Mouse (Mus musculus) frontal cortex, postnatal 36 days (tissue): ENCODE measurements around the gene Mpp3.

Experiments used
- DNase-seq, 2 experiments: peaks; one replicate each; pipeline ENCODE4 v3.0.0; 2022; ENCODE audit warnings: low spot score in 2 of 2

The Mpp3 gene

DNA sequence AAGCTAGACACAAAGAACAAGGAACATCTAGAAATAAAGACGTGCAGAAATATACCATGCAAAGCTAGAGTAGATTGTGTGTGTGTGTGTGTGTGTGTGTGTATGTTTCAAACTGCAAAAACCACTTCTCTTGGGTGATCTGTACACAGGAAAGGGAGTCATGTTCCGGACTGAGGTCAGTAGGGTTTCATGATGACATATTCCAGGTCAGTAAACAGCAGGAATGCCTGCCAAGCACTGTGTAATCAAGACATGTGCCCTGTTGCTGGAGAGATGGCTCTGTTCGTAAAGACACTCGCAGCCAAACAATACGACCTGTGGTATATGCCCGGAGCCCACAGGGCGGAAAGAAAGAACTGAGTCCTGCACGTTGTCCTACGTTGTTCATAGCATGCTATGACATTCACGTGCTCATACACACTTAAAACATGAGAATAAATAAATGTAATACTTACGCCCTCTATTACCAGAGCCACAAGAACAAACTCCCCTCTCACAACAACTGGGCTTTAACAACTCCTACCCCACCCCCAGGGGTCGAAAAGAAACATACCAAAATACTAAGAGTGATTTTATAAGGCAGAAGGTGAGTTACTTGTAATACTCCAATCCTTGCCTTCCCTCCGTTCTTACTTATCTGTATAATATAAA is 11.4 kb upstream of the Mpp3 start:
- DNase-seq: no peak

DNA sequence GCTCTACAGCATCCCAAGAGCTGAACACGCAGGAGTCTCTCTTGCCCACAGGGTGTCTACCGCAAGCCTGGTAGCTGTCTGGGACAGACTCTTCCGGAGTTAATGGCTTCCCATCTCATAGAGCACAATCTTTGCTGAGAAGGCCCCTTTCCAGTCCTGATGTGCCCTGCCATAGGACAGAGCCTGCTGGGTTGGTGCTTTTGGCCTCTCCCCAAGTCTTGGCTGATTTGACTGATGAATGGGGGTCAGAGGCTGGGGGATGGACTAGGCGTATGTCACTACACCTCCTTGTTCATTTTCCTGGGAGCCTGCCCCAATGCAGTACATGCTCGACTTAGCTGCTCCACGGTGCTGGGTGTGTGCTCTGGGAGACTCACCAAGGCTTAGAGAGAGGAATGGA is 9.5 kb upstream of the Mpp3 start:
- DNase-seq: no peak

DNA sequence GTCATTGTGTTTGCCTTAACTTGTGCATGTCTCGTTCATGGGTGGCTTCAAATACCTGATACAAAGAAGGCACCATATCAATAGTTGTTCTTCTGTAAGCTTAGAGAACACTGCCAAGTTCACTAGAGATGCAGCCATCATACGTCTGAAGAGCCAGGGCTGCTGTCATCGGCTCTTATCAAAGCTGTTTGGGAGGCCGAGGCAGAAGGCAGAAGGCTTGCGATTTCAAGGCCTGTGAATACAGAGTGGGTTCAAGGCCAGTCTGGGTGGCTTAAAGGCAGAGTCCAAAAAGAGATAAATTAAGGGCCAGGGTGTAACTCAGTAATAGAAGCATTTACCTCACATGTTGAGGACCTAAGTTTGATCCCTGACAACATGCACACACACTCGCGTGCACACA is 8.1 kb upstream of the Mpp3 start:
- DNase-seq: no peak

DNA sequence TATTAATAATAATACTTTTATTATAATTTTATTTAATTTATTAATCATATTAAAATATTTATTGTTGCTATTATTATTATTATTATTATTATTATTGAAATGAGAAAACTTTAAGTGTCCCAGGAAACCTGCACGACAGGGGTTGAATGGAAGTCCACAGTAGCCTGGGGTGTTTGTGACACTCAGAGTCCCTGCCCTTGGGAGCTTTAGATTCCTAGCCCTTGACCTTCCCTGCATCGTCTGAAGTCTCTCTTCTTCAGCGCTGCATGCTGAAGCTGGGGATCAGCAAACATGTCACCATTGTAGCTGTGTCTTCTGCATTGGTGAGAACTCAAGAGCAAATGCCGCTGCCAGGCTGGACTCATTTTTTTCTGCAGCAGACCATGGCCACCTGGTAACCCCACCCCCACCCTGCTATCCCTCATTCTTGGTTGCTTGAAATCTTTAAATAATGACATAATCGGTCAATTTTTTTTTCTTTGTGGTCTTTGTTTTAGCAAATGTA is 7.2 kb upstream of the Mpp3 start:
- DNase-seq: no peak

GRCm38 (mm10) chr11:102034887-102035286 is 6.6 kb upstream of the Mpp3 start:
- no peak for DNase-seq

- no peak for DNase-seq
These were observed 4.9 kb upstream of the Mpp3 start for GRCm38 (mm10) chr11:102033055-102033591.

GRCm38 (mm10) chr11:102031149-102031548 is 2.9 kb upstream of the Mpp3 start:
- DNase-seq: peak in 1 of 2 experiments; percentile 56

DNA sequence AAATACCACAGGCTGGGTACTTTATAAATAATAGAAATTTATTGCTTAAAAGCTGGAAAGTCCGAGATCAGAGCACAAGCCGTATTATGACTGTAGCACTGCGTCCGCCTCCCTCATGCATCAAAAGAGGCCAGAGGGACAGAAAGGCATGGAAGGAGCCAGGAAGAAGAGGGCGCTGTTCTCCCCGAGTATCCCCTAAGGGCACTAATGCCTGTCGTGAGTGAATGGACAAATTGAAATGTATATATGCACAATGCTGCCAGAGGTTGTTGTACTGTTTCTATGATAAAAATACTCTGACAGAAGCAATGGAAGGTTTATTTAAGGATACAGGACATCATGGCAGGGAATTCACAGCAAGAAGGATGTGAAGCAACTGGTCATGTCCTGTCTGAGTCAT is 1.7 kb upstream of the Mpp3 start:
- DNase-seq: no peak

GRCm38 (mm10) chr11:102029304-102029703 is 1.0 kb upstream of the Mpp3 start:
- DNase-seq: no peak

DNA sequence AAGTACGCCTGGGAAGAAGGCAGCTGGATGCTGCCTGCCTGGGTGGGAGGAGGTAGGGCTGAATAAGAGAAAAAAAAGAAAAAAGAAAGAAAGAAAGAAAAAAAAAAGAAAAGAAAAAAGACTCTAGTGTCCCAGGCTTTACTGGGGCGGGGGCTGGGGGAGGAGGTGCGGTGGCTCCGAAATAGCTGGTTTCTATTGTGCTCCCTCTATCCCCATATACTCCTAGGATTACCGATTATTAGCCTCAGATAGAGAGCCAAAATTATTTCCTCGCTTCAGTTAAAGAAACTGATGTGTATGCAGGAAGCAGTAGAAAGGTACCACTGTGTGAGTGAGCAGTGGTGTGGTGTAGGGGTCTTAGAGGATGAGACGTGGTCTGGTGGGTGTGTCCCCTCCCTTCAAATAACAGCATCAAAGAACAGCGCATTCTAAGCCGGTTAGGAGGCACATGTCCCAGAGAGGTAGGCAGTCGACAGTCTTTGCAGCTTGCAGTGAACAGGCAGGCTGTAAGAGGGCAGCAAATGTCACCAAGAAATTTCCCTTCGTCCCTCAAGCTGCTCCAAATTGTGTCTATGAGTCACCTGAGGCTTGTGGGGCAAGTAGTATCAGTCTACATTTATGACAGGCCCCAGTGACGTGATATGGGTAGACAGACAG is 772 bp downstream of the Mpp3 start:
- no peak for DNase-seq

DNA sequence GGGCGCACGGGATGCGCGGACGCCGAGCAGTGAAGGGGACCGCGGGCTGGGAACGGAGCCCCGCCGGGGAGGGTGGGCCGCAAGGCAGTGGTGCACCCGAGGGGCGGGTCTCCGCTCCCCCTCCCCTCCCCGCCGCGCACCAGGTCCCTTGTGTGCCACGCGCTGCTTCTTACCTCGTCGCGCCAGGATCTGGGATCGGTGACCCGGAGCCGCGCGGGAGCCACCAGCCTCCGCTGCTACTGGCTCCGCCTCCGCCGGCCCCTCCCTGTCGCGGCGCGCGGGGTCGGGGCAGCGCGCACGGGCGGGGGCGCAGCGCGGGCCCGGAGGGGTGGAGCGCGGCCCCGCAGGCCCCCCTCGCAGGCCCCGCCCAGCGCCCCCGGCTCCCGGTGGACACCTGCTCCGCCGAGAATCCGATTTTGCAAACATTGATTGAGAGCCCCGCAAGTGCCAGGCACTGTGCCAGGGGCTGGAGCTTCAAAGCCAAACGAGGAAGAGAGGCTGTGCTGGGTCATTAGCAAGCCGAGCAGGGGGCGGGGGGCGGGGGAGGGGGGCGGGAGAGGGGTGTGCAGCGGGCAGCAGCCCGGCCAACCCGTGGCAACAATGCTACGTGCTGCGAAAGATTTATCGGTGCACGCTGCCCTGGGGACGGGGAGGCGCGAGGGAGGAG is 1.4 kb downstream of the Mpp3 start:
- peak; percentile 55 to 64 for DNase-seq

DNA sequence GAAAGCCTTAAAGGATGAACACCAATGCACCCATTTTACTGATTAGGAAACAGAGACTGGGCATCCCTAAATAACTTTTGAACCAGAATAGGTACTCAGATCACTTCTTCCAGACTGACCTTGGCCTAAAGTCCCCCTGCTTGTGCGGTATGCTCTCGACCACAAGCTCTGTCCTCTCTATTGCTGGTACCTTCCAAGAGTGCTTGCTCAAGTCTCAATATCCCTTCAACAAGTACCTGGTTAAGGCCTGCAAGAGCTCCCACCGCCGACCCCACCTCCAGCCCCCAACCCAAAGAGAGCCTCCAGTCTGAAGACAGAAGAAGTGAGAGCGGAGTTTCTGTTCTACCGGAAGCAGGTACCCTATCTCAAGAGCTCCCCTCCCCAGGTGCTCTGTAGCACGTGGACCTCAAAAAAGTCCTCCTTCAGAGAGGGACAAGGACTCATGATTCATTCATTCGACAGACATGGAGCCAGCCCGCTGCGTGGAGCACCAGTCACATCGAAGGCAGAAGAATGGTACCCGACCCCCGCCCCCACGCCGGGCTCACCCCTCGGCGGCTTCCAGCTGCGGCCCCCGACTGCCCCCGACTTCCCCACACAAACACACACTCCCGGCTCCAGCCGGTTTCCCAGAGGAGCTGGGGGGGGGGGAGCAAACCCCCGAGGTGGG is 2.1 kb downstream of the Mpp3 start:
- no peak for DNase-seq

- DNase-seq: no peak
These were observed 2.9 kb downstream of the Mpp3 start for GRCm38 (mm10) chr11:102025354-102025753.

DNA sequence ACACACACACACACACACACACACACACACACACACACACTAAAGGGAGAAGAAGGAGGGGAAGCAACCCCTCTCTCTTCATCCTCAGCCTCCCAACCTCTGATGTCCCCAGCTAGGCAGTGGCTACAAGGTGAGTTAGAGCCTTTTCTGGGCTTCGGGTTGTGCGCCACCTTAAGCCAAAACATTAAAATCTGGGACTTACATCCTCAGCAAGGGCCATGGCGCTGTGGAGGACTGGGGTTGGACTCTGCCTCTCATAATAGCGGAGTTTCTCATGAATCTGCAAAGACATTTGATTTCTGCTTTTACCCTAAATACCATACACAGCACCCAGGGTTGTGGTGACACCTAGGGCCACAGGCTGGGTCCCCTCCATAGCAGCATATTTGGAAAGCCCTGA is 3.4 kb downstream of the Mpp3 start:
- no peak for DNase-seq

DNA sequence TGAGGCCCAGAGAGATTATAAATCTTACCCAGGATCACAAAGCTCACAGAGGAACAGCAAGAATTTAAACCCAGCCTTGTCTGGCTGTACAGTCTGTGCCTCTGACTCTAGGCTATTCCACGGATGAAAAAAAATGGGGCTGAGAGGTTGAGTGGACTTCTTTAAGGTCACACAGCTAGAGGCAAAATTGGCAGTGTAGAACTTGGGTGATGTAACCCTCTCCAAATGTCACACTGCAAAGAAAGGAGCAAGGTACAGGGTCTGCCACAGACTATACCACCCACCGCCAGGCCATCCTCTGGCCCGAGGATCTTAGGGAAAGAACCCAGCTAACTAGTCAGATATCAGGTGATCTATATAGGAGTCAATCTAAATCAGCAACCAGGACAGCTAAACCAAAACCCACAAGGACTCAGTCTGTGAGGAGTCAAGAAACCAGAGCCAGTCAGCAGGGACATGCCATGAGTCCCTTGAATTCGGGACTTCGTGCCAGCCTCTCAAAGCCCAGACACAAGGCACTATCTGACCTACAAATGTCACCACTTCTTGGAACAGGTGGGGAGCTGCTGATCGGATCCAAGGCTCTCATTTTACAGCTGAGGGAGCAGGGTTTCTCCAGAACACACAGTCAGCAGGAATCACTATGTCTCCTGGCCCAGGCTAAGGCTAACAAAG is 4.0 kb downstream of the Mpp3 start:
- DNase-seq: no peak

DNA sequence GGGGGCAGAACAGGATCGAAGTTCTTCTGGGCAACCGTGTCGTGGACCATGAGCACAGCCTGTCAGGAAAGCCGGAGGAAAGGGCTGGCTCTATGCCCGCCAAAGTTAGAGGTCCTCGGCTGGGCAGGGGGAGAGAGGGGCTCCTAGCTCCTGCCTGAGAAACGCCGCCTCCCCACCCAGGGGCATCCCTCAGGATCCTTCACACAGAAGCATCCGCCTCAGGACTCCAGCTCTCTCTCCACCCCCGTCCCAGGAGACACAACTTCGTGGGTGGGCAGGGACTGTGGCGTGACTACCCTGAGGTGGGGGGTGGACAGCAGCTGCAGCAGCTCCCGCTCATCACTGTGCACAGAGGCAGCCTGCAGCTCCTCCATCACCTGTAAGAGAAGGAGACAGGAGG is 4.9 kb downstream of the Mpp3 start:
- DNase-seq: peak; percentile 58 to 62

DNA sequence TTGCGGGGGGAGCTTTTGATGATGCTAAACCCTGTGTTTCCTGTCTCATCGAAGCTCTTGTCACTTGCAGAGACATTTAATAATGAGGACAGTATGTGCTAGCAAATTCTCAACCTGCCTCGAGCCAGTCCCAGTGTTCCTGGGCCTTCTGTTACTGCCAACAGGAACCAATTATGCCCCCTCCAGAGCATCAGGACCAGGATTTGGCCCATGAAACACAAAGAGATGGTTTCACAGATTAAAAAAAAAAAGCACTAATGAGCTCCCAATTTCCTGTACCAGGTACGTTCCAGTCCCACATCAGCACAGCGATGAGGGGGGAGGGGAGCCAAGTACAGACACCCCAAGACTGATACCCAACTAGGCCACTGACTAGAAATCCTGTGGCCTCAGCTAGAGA is 7.1 kb downstream of the Mpp3 start:
- DNase-seq: no peak

DNA sequence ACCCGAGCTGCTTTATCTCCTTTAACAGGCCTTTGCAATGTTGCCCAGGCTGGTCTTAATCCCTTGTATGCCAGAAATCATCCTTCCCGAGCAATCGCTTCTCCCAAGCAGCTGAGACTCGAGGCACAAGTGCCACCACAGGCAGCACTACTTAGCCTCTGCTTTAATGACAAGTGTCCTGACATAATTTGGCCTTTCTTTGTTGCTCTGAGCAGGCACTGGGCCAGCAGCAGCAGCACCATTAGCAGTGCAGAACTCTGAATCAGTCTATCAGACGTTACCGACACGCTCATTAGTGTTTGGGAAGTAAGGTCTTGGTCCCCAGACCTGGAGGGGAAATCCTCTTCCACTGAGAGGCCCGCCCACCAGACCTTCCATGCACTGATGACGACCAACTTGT is 8.5 kb downstream of the Mpp3 start:
- DNase-seq: no peak

GRCm38 (mm10) chr11:102016136-102016535 is 12.1 kb downstream of the Mpp3 start:
- no peak for DNase-seq

GRCm38 (mm10) chr11:102015472-102015871 is 12.8 kb downstream of the Mpp3 start:
- no peak for DNase-seq

- DNase-seq: no peak
These were observed 15.1 kb downstream of the Mpp3 start for GRCm38 (mm10) chr11:102013201-102013600.

DNA sequence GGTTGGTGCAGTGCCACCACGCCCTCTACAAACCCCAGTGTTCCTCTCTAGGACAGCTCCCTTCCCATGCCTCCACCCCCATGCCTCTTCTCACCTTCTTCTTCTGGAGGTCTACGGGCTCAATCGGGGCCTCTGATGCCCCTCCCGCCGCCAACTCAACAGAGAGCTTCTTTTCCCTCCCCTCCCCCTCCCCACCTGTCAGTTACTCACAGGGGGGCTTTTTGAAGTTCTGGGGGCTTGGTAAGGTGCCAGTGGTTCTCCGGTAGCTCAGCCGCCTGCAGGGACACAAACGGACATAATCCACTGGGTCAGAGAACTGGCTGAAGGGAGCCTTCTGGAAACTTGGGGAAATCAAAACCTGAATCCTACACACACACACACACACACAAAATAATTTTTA is 16.8 kb downstream of the Mpp3 start:
- no peak for DNase-seq
